Mouse (Mus musculus): Measurements from ENCODE around the gene Nr1d1. TPM values are rescaled to one million over a fixed set of nuclear protein-coding genes. Genes with fewer than 3 reads are reported as not detected.

The Nr1d1 gene
- polyA plus RNA-seq, 1 experiment from 2014 or later = 3.6 TPM

GRCm38 (mm10) chr11:98766816-98767215, 8.3 kb downstream of the Nr1d1 start:
- H3K36me3 ChIP-seq = peaks cover 78% of the 10 kb centered on the region
- H3K4me3 ChIP-seq = no peak overlapping the region
- H3K27ac ChIP-seq (replicated peaks) = peak overlapping the region; percentile 86
- 0 out of 2 replicates have a peak overlapping the region, but pooled peaks have one; percentile 3 for H3K4me2 ChIP-seq
- WGBS = 27% methylated on average over 5 of the region's 5 CpGs
- peak; percentile 36; the same call in 1 of the 2 replicates for ATAC-seq (ENCODE audit: low read depth)
- H3K4me1 ChIP-seq (replicated peaks) = peaks cover 51% of the 10 kb centered on the region
- H3K9me3 ChIP-seq = no peaks in the 10 kb centered on the region
- H3K9ac ChIP-seq = peak overlapping the region; percentile 48
- no peaks in the 10 kb centered on the region for H3K27me3 ChIP-seq

GRCm38 (mm10) chr11:98766346-98766745, 8.8 kb downstream of the Nr1d1 start:
- WGBS = 35% methylated on average over 2 of the region's 2 CpGs
- no peaks in the 10 kb centered on the region for H3K27me3 ChIP-seq
- no peak overlapping the region for H3K4me3 ChIP-seq
- H3K36me3 ChIP-seq = peaks cover 80% of the 10 kb centered on the region
- peak overlapping the region; percentile 26; the same call in 1 of the 2 replicates for H3K9ac ChIP-seq
- no peaks in the 10 kb centered on the region for H3K9me3 ChIP-seq
- H3K4me1 ChIP-seq (replicated peaks) = peaks cover 51% of the 10 kb centered on the region
- no peak for ATAC-seq (ENCODE audit: low read depth)
- H3K4me2 ChIP-seq = no peak overlapping the region
- peak overlapping the region; percentile 86 for H3K27ac ChIP-seq (replicated peaks)

GRCm38 (mm10) chr11:98765421-98766309, 9.5 kb downstream of the Nr1d1 start:
- Histone ChIP-seq H3K4me3 (no peak overlapping the region), H3K27ac (replicated peaks) (peak overlapping the region; percentile 86), H3K4me1 (replicated peaks) (peaks cover 51% of the 10 kb centered on the region), H3K27me3 (no peaks in the 10 kb centered on the region), H3K4me2 (no peak overlapping the region), H3K36me3 (peaks cover 80% of the 10 kb centered on the region), H3K9ac (peak overlapping the region; percentile 39; the same call in 1 of the 2 replicates), H3K9me3 (no peaks in the 10 kb centered on the region)
- ATAC-seq (ENCODE audit: low read depth) = peak; percentile 47
- 38% methylated on average over 8 of the region's 9 CpGs for WGBS

GRCm38 (mm10) chr11:98764746-98765145, 10.4 kb downstream of the Nr1d1 start:
- Histone ChIP-seq H3K36me3 (peaks cover 80% of the 10 kb centered on the region), H3K27me3 (no peaks in the 10 kb centered on the region), H3K9me3 (no peaks in the 10 kb centered on the region), H3K4me3 (no peak overlapping the region), H3K27ac (replicated peaks) (0 out of 2 replicates have a peak overlapping the region, but pooled peaks have one; percentile 28), H3K4me2 (no peak overlapping the region), H3K4me1 (replicated peaks) (peaks cover 51% of the 10 kb centered on the region), H3K9ac (no peak overlapping the region)
- ATAC-seq (ENCODE audit: low read depth) = no peak

- H3K4me3 ChIP-seq = no peak overlapping the region
- ATAC-seq (ENCODE audit: low read depth) = no peak
- H3K36me3 ChIP-seq = peaks cover 74% of the 10 kb centered on the region
- H3K9ac ChIP-seq = no peak overlapping the region
- H3K4me2 ChIP-seq = no peak overlapping the region
- no peaks in the 10 kb centered on the region for H3K27me3 ChIP-seq
- H3K27ac ChIP-seq (replicated peaks) = no peak overlapping the region
- WGBS = 89% methylated on average over 18 of the region's 18 CpGs
- H3K4me1 ChIP-seq (replicated peaks) = peaks cover 47% of the 10 kb centered on the region
- no peaks in the 10 kb centered on the region for H3K9me3 ChIP-seq
Measured at GRCm38 (mm10) chr11:98764091-98764490, 11.0 kb downstream of the Nr1d1 start.

GRCm38 (mm10) chr11:98763502-98763861, 11.7 kb downstream of the Nr1d1 start:
- ATAC-seq (ENCODE audit: low read depth) = no peak
- H3K9me3 ChIP-seq = no peaks in the 10 kb centered on the region
- no peaks in the 10 kb centered on the region for H3K27me3 ChIP-seq
- H3K4me3 ChIP-seq = no peak overlapping the region
- no peak overlapping the region for H3K4me2 ChIP-seq
- H3K4me1 ChIP-seq (replicated peaks) = peaks cover 41% of the 10 kb centered on the region
- 86% methylated on average over 8 of the region's 8 CpGs for WGBS
- no peak overlapping the region for H3K27ac ChIP-seq (replicated peaks)
- H3K9ac ChIP-seq = no peak overlapping the region
- H3K36me3 ChIP-seq = peaks cover 74% of the 10 kb centered on the region

- 71% methylated on average over 17 of the region's 17 CpGs for WGBS
- H3K4me1 ChIP-seq (replicated peaks) = peaks cover 35% of the 10 kb centered on the region
- H3K27ac ChIP-seq (replicated peaks) = no peak overlapping the region
- H3K4me2 ChIP-seq = no peak overlapping the region
- H3K9me3 ChIP-seq = no peaks in the 10 kb centered on the region
- no peak for ATAC-seq (ENCODE audit: low read depth)
- no peak overlapping the region for H3K9ac ChIP-seq
- no peaks in the 10 kb centered on the region for H3K27me3 ChIP-seq
- no peak overlapping the region for H3K4me3 ChIP-seq
- H3K36me3 ChIP-seq = peaks cover 73% of the 10 kb centered on the region
Measured at GRCm38 (mm10) chr11:98762756-98763501, 12.2 kb downstream of the Nr1d1 start.

- Histone ChIP-seq H3K9me3 (no peaks in the 10 kb centered on the region), H3K4me1 (replicated peaks) (peaks cover 25% of the 10 kb centered on the region), H3K36me3 (peaks cover 82% of the 10 kb centered on the region), H3K27me3 (no peaks in the 10 kb centered on the region), H3K4me2 (no peak overlapping the region), H3K4me3 (no peak overlapping the region), H3K27ac (replicated peaks) (no peak overlapping the region), H3K9ac (no peak overlapping the region)
- WGBS = 94% methylated on average over 4 of the region's 4 CpGs
- ATAC-seq (ENCODE audit: low read depth) = no peak
Measured at GRCm38 (mm10) chr11:98761939-98762338, 13.2 kb downstream of the Nr1d1 start.

- Histone ChIP-seq H3K36me3 (peaks cover 76% of the 10 kb centered on the region), H3K27ac (replicated peaks) (no peak overlapping the region)
- WGBS = 91% methylated on average over 12 of the region's 12 CpGs
Measured at GRCm38 (mm10) chr11:98756711-98757110, 18.4 kb downstream of the Nr1d1 start.

GRCm38 (mm10) chr11:98755726-98756380, 19.3 kb downstream of the Nr1d1 start:
- Histone ChIP-seq H3K27me3 (no peaks in the 10 kb centered on the region), H3K36me3 (peaks cover 68% of the 10 kb centered on the region), H3K9me3 (no peaks in the 10 kb centered on the region), H3K4me2 (no peak overlapping the region), H3K9ac (no peak overlapping the region), H3K4me3 (no peak overlapping the region), H3K4me1 (replicated peaks) (peaks cover 44% of the 10 kb centered on the region), H3K27ac (replicated peaks) (no peak overlapping the region)
- no peak for ATAC-seq (ENCODE audit: low read depth)
- 93% methylated on average over 6 of the region's 6 CpGs for WGBS

More at GRCm38 (mm10) chr11:98756711-98757110, 18.4 kb downstream of the Nr1d1 start:
- H3K9me3 ChIP-seq = no peaks in the 10 kb centered on the region
- H3K9ac ChIP-seq = peak overlapping the region; percentile 17; the same call in 1 of the 2 replicates
- H3K4me1 ChIP-seq (replicated peaks) = peaks cover 36% of the 10 kb centered on the region
- no peak overlapping the region for H3K4me2 ChIP-seq
- no peak overlapping the region for H3K4me3 ChIP-seq
- no peak for ATAC-seq (ENCODE audit: low read depth)
- H3K27me3 ChIP-seq = no peaks in the 10 kb centered on the region

GRCm38 (mm10) chr11:98754621-98755181, 20.4 kb downstream of the Nr1d1 start:
- 0 out of 2 replicates have a peak overlapping the region, but pooled peaks have one; percentile 43 for H3K9ac ChIP-seq
- no peak for ATAC-seq (ENCODE audit: low read depth)

More at GRCm38 (mm10) chr11:98754621-98755181, 20.4 kb downstream of the Nr1d1 start:
- 20% methylated on average over 7 of the region's 7 CpGs for WGBS
- peak overlapping the region; percentile 59 for H3K27ac ChIP-seq (replicated peaks)
- H3K4me3 ChIP-seq = no peak overlapping the region
- peaks cover 56% of the 10 kb centered on the region for H3K4me1 ChIP-seq (replicated peaks)
- H3K27me3 ChIP-seq = no peaks in the 10 kb centered on the region
- H3K9me3 ChIP-seq = no peaks in the 10 kb centered on the region
- peaks cover 56% of the 10 kb centered on the region for H3K36me3 ChIP-seq
- 0 out of 2 replicates have a peak overlapping the region, but pooled peaks have one; percentile 4 for H3K4me2 ChIP-seq
